Mouse (Mus musculus): ENCODE data around the gene Ifnar2. TPM values are rescaled to one million over a fixed set of nuclear protein-coding genes. Genes with fewer than 3 reads are reported as not detected.

Gene Ifnar2
- total and polyA plus RNA-seq, 3 experiments: 33.1 to 34.9 (median 34.5) TPM

DNA sequence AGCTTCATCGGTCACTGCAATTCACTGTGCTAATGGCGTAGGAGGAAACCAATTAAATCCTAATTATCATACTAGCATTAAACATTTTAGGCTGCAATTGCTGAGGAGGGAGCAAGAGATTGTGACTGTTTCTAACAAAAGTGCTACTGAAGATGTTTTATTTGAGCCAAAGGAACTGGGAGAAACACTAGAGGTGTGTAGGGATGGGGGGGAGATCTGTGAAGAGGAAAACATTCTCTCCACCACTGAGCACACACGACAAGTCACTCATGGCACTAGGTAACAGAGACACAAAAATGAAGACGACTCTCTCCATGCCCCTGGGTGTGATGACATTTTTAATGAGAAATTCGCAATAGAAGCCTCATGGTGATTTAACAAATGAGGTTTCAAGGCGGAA is 42.1 kb upstream of the Ifnar2 start:
- no peak overlapping the region for H3K9ac ChIP-seq (ENCODE audit: insufficient read depth, low read depth)
- peaks cover 1% of the 10 kb centered on the region for H3K9me3 ChIP-seq (replicated peaks; ENCODE audit: low read length)
- no peaks in the 10 kb centered on the region for H3K79me2 ChIP-seq (replicated peaks; ENCODE audit: control insufficient read depth, extremely low read depth, insufficient read depth, poor library complexity, severe bottlenecking)
- no peak for TF ChIP-seq JUND (conservative IDR thresholded peaks at IDR 0.05; ENCODE audit: low read depth, low read length)
- no peak for TF ChIP-seq ZMIZ1 (IDR thresholded peaks at IDR 0.05; ENCODE audit: low read depth, low read length)
- TF ChIP-seq SIN3A (IDR thresholded peaks at IDR 0.05; ENCODE audit: low read length): no peak
- no peak for TF ChIP-seq HCFC1 (IDR thresholded peaks at IDR 0.05; ENCODE audit: low read depth, low read length)
- TF ChIP-seq CHD1 (IDR thresholded peaks at IDR 0.05; ENCODE audit: low read depth, low read length): no peak
- no peak for TF ChIP-seq USF2 (conservative IDR thresholded peaks at IDR 0.05; ENCODE audit: low read depth, low read length)
- TF ChIP-seq MEF2A (IDR thresholded peaks at IDR 0.05; ENCODE audit: borderline replicate concordance, low read depth, low read length): no peak
- TF ChIP-seq MXI1 (IDR thresholded peaks at IDR 0.05; ENCODE audit: low read depth, low read length): no peak
- no peak for TF ChIP-seq ZNF384 (IDR thresholded peaks at IDR 0.05; ENCODE audit: low read depth, low read length)
- H3K36me3 ChIP-seq (replicated peaks in 1 of 2; ENCODE audit: control insufficient read depth in 1 of 2, insufficient read depth in 1 of 2, low read length in 1 of 2): no peaks in the 10 kb centered on the region
- H3K27ac ChIP-seq (ENCODE audit: insufficient read depth, low read depth): no peak overlapping the region
- in situ Hi-C loops (cut with MboI; ENCODE audit: low pct_ligation_motif_present, low pct_unique_long_range_greater_than_20kb, low sequenced_read_pairs): no loop called here
- no peak overlapping the region for H3K4me3 ChIP-seq (replicated peaks in 1 of 3; ENCODE audit: low read depth in 2 of 3, low read length in 2 of 3, poor library complexity in 1 of 3)
- peaks cover 88% of the 10 kb centered on the region for H3K27me3 ChIP-seq (replicated peaks)
- no peaks in the 10 kb centered on the region for H3K4me1 ChIP-seq (ENCODE audit: control insufficient read depth in 1 of 2, insufficient read depth in 2 of 2)
- no peak for DNase-seq (ENCODE audit: extremely low read depth)
- no peak overlapping the region for H3K4me2 ChIP-seq (ENCODE audit: insufficient read depth, low read depth, poor library complexity, severe bottlenecking)
- dilution Hi-C loops (cut with MboI; ENCODE audit: extremely low pct_ligation_motif_present, extremely low pct_unique_long_range_greater_than_20kb, low sequenced_read_pairs): no loop called here

DNA sequence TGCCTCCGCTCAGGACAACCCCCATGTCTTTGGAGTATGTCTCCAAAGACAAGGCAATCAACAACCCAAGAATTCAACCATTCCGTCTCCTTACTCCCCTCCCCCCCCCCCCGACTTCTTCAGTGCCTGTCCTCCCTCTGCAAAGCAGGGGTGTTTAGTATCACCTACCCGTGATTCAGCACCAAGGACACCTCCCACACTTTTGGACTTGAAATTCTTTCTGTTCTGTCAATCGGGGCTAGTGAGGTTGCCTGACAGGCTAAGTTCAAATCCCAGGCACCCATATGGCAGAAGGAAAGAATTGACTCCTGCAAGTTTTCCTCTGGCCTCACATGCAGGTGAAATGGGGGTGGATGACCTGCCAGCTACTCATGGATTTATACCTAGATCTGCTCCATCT is 41.4 kb upstream of the Ifnar2 start:
- H3K9me3 ChIP-seq (replicated peaks; ENCODE audit: low read length): no peaks in the 10 kb centered on the region
- peaks cover 90% of the 10 kb centered on the region for H3K27me3 ChIP-seq (replicated peaks)
- in situ Hi-C loops (cut with MboI; ENCODE audit: low pct_ligation_motif_present, low pct_unique_long_range_greater_than_20kb, low sequenced_read_pairs): no loop called here
- no peaks in the 10 kb centered on the region for H3K36me3 ChIP-seq (replicated peaks in 1 of 2; ENCODE audit: control insufficient read depth in 1 of 2, insufficient read depth in 1 of 2, low read length in 1 of 2)
- H3K4me2 ChIP-seq (ENCODE audit: insufficient read depth, low read depth, poor library complexity, severe bottlenecking): no peak overlapping the region
- no peak for DNase-seq (ENCODE audit: extremely low read depth)
- no peak overlapping the region for H3K9ac ChIP-seq (ENCODE audit: insufficient read depth, low read depth)
- H3K4me3 ChIP-seq (replicated peaks in 1 of 3; ENCODE audit: low read depth in 2 of 3, low read length in 2 of 3, poor library complexity in 1 of 3): no peak overlapping the region
- no peaks in the 10 kb centered on the region for H3K4me1 ChIP-seq (ENCODE audit: control insufficient read depth in 1 of 2, insufficient read depth in 2 of 2)
- no peak overlapping the region for H3K27ac ChIP-seq (ENCODE audit: insufficient read depth, low read depth)
- TF ChIP-seq KAT2A (IDR thresholded peaks at IDR 0.05; ENCODE audit: insufficient replicate concordance, low read length): no peak
- TF ChIP-seq NELFE (IDR thresholded peaks at IDR 0.05; ENCODE audit: low read depth, low read length): no peak
- no peak for TF ChIP-seq SMC3 (IDR thresholded peaks at IDR 0.05; ENCODE audit: low read depth, low read length)
- TF ChIP-seq CHD1 (IDR thresholded peaks at IDR 0.05; ENCODE audit: low read depth, low read length): no peak
- TF ChIP-seq POLR2A (IDR thresholded peaks at IDR 0.05; ENCODE audit: low read depth, low read length): no peak
- no peak for TF ChIP-seq SIN3A (IDR thresholded peaks at IDR 0.05; ENCODE audit: low read length)
- no peak for TF ChIP-seq MYC (IDR thresholded peaks at IDR 0.05; ENCODE audit: low read depth, low read length)
- TF ChIP-seq JUND (conservative IDR thresholded peaks at IDR 0.05; ENCODE audit: low read depth, low read length): no peak
- dilution Hi-C loops (cut with MboI; ENCODE audit: extremely low pct_ligation_motif_present, extremely low pct_unique_long_range_greater_than_20kb, low sequenced_read_pairs): no loop called here
- H3K79me2 ChIP-seq (replicated peaks; ENCODE audit: control insufficient read depth, extremely low read depth, insufficient read depth, poor library complexity, severe bottlenecking): no peaks in the 10 kb centered on the region

DNA sequence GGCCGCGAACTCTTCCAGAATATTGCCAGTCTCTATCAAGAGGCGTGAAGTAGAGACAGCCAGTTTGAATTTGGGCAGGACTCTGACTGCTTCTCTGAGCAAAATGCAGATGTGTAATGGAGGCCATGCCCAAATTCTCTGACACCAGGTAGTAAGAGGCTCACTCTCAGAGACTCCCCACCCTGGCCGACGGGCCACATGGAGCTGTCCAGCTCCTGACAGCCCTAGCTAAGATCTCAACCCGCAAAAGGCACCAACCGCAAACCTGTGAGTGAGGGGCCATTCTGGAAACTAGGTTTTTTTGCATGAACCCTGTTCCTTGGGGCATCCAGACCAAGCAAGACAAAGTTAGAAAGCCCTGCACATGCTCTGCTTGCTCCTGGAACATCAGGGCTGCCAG is 39.7 kb upstream of the Ifnar2 start:
- TF ChIP-seq POLR2A (IDR thresholded peaks at IDR 0.05; ENCODE audit: low read depth, low read length): no peak
- TF ChIP-seq ELF1 (IDR thresholded peaks at IDR 0.05; ENCODE audit: low read depth, low read length): no peak
- TF ChIP-seq CHD2 (IDR thresholded peaks at IDR 0.05; ENCODE audit: low read length): no peak
- TF ChIP-seq JUN (IDR thresholded peaks at IDR 0.05; ENCODE audit: insufficient read depth, low read depth, low read length): no peak
- no peak for TF ChIP-seq USF2 (conservative IDR thresholded peaks at IDR 0.05; ENCODE audit: low read depth, low read length)
- TF ChIP-seq CHD1 (IDR thresholded peaks at IDR 0.05; ENCODE audit: low read depth, low read length): no peak
- no peak for TF ChIP-seq GABPA (IDR thresholded peaks at IDR 0.05; ENCODE audit: insufficient replicate concordance, low read depth, low read length)
- TF ChIP-seq MYC (IDR thresholded peaks at IDR 0.05; ENCODE audit: low read depth, low read length): no peak
- TF ChIP-seq ZKSCAN1 (IDR thresholded peaks at IDR 0.05; ENCODE audit: borderline replicate concordance, low read depth, low read length): no peak
- no peak for TF ChIP-seq TCF12 (IDR thresholded peaks at IDR 0.05; ENCODE audit: low read depth, low read length)
- dilution Hi-C loops (cut with MboI; ENCODE audit: extremely low pct_ligation_motif_present, extremely low pct_unique_long_range_greater_than_20kb, low sequenced_read_pairs): no loop called here
- no peak overlapping the region for H3K9ac ChIP-seq (ENCODE audit: insufficient read depth, low read depth)
- H3K36me3 ChIP-seq (replicated peaks in 1 of 2; ENCODE audit: control insufficient read depth in 1 of 2, insufficient read depth in 1 of 2, low read length in 1 of 2): no peaks in the 10 kb centered on the region
- DNase-seq (ENCODE audit: extremely low read depth): no peak
- H3K27ac ChIP-seq (ENCODE audit: insufficient read depth, low read depth): no peak overlapping the region
- H3K9me3 ChIP-seq (replicated peaks; ENCODE audit: low read length): no peaks in the 10 kb centered on the region
- in situ Hi-C loops (cut with MboI; ENCODE audit: low pct_ligation_motif_present, low pct_unique_long_range_greater_than_20kb, low sequenced_read_pairs): no loop called here
- H3K79me2 ChIP-seq (replicated peaks; ENCODE audit: control insufficient read depth, extremely low read depth, insufficient read depth, poor library complexity, severe bottlenecking): no peaks in the 10 kb centered on the region
- no peak overlapping the region for H3K4me2 ChIP-seq (ENCODE audit: insufficient read depth, low read depth, poor library complexity, severe bottlenecking)
- no peaks in the 10 kb centered on the region for H3K4me1 ChIP-seq (ENCODE audit: control insufficient read depth in 1 of 2, insufficient read depth in 2 of 2)
- no peak overlapping the region for H3K4me3 ChIP-seq (replicated peaks in 1 of 3; ENCODE audit: low read depth in 2 of 3, low read length in 2 of 3, poor library complexity in 1 of 3)
- peaks cover 87% of the 10 kb centered on the region for H3K27me3 ChIP-seq (replicated peaks)
